Mouse (Mus musculus) MEL (cell line): ENCODE results near the gene Fam43b. TPM values are rescaled to one million over a fixed set of nuclear protein-coding genes. Genes with fewer than 3 reads are reported as not detected.

Source experiments
- DNase-seq: peaks from one replicate; pipeline ENCODE4 v3.0.0; 2011; ENCODE audit warnings: low read depth, low spot score
- H3K27ac ChIP-seq: 2 replicates; pipeline ENCODE4 v1.5.1; 2012; ENCODE audit warnings: low read depth, mild to moderate bottlenecking, control low read depth, low read length, moderate library complexity; ENCODE audit not compliant: control insufficient read depth
- H3K27me3 ChIP-seq, 2 experiments: fragments of 150-350 bp in 1 of 2; sonication (generic) in 1 of 2; 2 replicates each; pipeline ENCODE4 v1.6.1; 2012; ENCODE audit warnings: low read length in 2 of 2, mild to moderate bottlenecking in 2 of 2, improper control_type of control experiment in 1 of 2, moderate library complexity in 1 of 2; ENCODE audit not compliant: insufficient read depth in 2 of 2, control insufficient read depth in 1 of 2
- H3K36me3 ChIP-seq, 2 experiments: 2 replicates each; pipeline ENCODE4 v1.6.1; 2012 to 2014; ENCODE audit warnings: low read length in 2 of 2, improper control_type of control experiment in 1 of 2, inconsistent platforms in 1 of 2, mild to moderate bottlenecking in 1 of 2; ENCODE audit not compliant: insufficient read depth in 2 of 2, control insufficient read depth in 1 of 2
- H3K4me1 ChIP-seq, 2 experiments: fragments of 150-350 bp in 1 of 2; sonication (generic) in 1 of 2; 2 replicates each; pipeline ENCODE4 v1.6.1; 2012; ENCODE audit warnings: low read length in 2 of 2, improper control_type of control experiment in 1 of 2, mild to moderate bottlenecking in 1 of 2; ENCODE audit not compliant: insufficient read depth in 2 of 2, control insufficient read depth in 1 of 2
- H3K4me3 ChIP-seq, 2 experiments: fragments of 150-350 bp in 1 of 2; sonication (generic) in 1 of 2; 2 replicates each; pipeline ENCODE4 v1.5.1; 2012; ENCODE audit warnings: low read depth in 2 of 2, low read length in 2 of 2, mild to moderate bottlenecking in 2 of 2, moderate library complexity in 2 of 2, control low read depth in 1 of 2, improper control_type of control experiment in 1 of 2; ENCODE audit not compliant: control insufficient read depth in 1 of 2, insufficient read depth in 1 of 2
- H3K79me2 ChIP-seq: 2 replicates; pipeline ENCODE4 v1.6.1; 2012; ENCODE audit warnings: mild to moderate bottlenecking, low read length, moderate library complexity; ENCODE audit not compliant: control insufficient read depth, poor library complexity, insufficient read depth
- H3K9ac ChIP-seq: 2 replicates; pipeline ENCODE4 v1.6.1; 2012; ENCODE audit warnings: low read depth, mild to moderate bottlenecking, control low read depth, low read length, moderate library complexity; ENCODE audit not compliant: control insufficient read depth, poor library complexity, severe bottlenecking
- H3K9me3 ChIP-seq: fragments of 150-350 bp; sonication (generic); replicated peaks from 2 replicates; pipeline ENCODE4 v1.6.1; 2012; ENCODE audit warnings: mild to moderate bottlenecking, low read length, improper control_type of control experiment, moderate library complexity; ENCODE audit not compliant: insufficient read depth
- BHLHE40 ChIP-seq: IDR thresholded peaks from 2 replicates; pipeline ENCODE4 v1.6.1; 2012; ENCODE audit warnings: low read depth, mild to moderate bottlenecking, inconsistent platforms, low read length, improper control_type of control experiment, borderline replicate concordance
- CHD2 ChIP-seq: IDR thresholded peaks from 2 replicates; pipeline ENCODE4 v1.6.1; 2011; ENCODE audit warnings: low read length, improper control_type of control experiment
- E2F4 ChIP-seq: IDR thresholded peaks from 2 replicates; pipeline ENCODE4 v1.6.1; 2011; ENCODE audit warnings: low read depth, low read length, improper control_type of control experiment, borderline replicate concordance
- GATA1 ChIP-seq: IDR thresholded peaks from 2 replicates; pipeline ENCODE4 v1.6.1; 2011; ENCODE audit warnings: low read depth, low read length, improper control_type of control experiment
- HCFC1 ChIP-seq: IDR thresholded peaks from 2 replicates; pipeline ENCODE4 v1.6.1; 2012; ENCODE audit warnings: low read depth, mild to moderate bottlenecking, inconsistent platforms, low read length, improper control_type of control experiment, moderate library complexity
- MAFK ChIP-seq: IDR thresholded peaks from 2 replicates; pipeline ENCODE4 v1.6.1; 2011; ENCODE audit warnings: low read depth, mild to moderate bottlenecking, low read length, improper control_type of control experiment, borderline replicate concordance
- MAX ChIP-seq: IDR thresholded peaks from 2 replicates; pipeline ENCODE4 v1.6.1; 2011; ENCODE audit warnings: low read length, improper control_type of control experiment
- MAZ ChIP-seq: IDR thresholded peaks from 2 replicates; pipeline ENCODE4 v1.6.1; 2012; ENCODE audit warnings: low read depth, mild to moderate bottlenecking, inconsistent platforms, low read length, improper control_type of control experiment
- MEF2A ChIP-seq: IDR thresholded peaks from 2 replicates; pipeline ENCODE4 v1.6.1; 2014; ENCODE audit warnings: low read depth, mild to moderate bottlenecking, inconsistent platforms, low read length, improper control_type of control experiment; ENCODE audit not compliant: poor library complexity, insufficient replicate concordance, severe bottlenecking; ENCODE audit errors: extremely low read depth
- POLR2AphosphoS5 ChIP-seq: IDR thresholded peaks from 2 replicates; pipeline ENCODE4 v1.6.1; 2012; ENCODE audit warnings: low read depth, borderline replicate concordance, mild to moderate bottlenecking, inconsistent platforms, low read length, moderate library complexity, mixed read lengths
- RCOR1 ChIP-seq: IDR thresholded peaks from 2 replicates; pipeline ENCODE4 v1.6.1; 2012; ENCODE audit warnings: low read depth, mild to moderate bottlenecking, inconsistent platforms, low read length, improper control_type of control experiment
- SIN3A ChIP-seq: IDR thresholded peaks from 2 replicates; pipeline ENCODE4 v1.6.1; 2012; ENCODE audit warnings: low read length, improper control_type of control experiment, inconsistent platforms
- SMC3 ChIP-seq: IDR thresholded peaks from 2 replicates; pipeline ENCODE4 v1.6.1; 2011; ENCODE audit warnings: low read depth, low read length, improper control_type of control experiment
- TAL1 ChIP-seq: IDR thresholded peaks from 2 replicates; pipeline ENCODE4 v1.6.1; 2012; ENCODE audit warnings: mild to moderate bottlenecking, inconsistent platforms, low read length, moderate library complexity, mixed read lengths
- TCF12 ChIP-seq: IDR thresholded peaks from 2 replicates; pipeline ENCODE4 v1.6.1; 2014; ENCODE audit warnings: low read depth, mild to moderate bottlenecking, inconsistent platforms, low read length, improper control_type of control experiment, moderate library complexity
- UBTF ChIP-seq: IDR thresholded peaks from 2 replicates; pipeline ENCODE4 v1.6.1; 2012; ENCODE audit warnings: low read depth, mild to moderate bottlenecking, inconsistent platforms, low read length, improper control_type of control experiment, moderate library complexity, borderline replicate concordance; ENCODE audit not compliant: insufficient read depth
- USF2 ChIP-seq, 2 experiments: IDR thresholded peaks; 2 replicates each; pipeline ENCODE4 v1.6.1; 2011 to 2012; ENCODE audit warnings: improper control_type of control experiment in 2 of 2, low read length in 2 of 2, borderline replicate concordance in 1 of 2, inconsistent platforms in 1 of 2, low read depth in 1 of 2, mild to moderate bottlenecking in 1 of 2; ENCODE audit not compliant: insufficient read depth in 1 of 2
- ZC3H11A ChIP-seq: IDR thresholded peaks from 2 replicates; pipeline ENCODE4 v1.6.1; 2012; ENCODE audit warnings: low read depth, mild to moderate bottlenecking, inconsistent platforms, low read length, improper control_type of control experiment
- ZMIZ1 ChIP-seq: IDR thresholded peaks from 2 replicates; pipeline ENCODE4 v1.6.1; 2012; ENCODE audit warnings: low read depth, mild to moderate bottlenecking, inconsistent platforms, low read length, improper control_type of control experiment, moderate library complexity
- ZNF384 ChIP-seq: IDR thresholded peaks from 2 replicates; pipeline ENCODE4 v1.6.1; 2012; ENCODE audit warnings: low read depth, mild to moderate bottlenecking, inconsistent platforms, low read length, improper control_type of control experiment
- polyA plus RNA-seq, 2 experiments: library from polyadenylated mRNA; stranded (reverse) in 1 of 2; unstranded in 1 of 2; fragments of >175 nt in 1 of 2; fragments of >200 nt in 1 of 2; gene quantifications; 2 replicates each; pipeline versions ENCODE4 v1.2.1 to v1.2.4; 2012; ENCODE audit warnings: low replicate concordance in 2 of 2, low read depth in 1 of 2; ENCODE audit not compliant: insufficient read length in 2 of 2, insufficient read depth in 1 of 2, missing spikeins in 1 of 2
- total RNA-seq: library from RNA; depleted of rRNA; stranded (reverse); fragments of 300-350 nt; gene quantifications from 2 replicates; pipeline ENCODE4 v1.2.3, GENCODE M21; 2012

Fam43b gene
- total and polyA plus RNA-seq, 3 experiments, result not detected

- no peak overlapping the region for H3K27ac ChIP-seq
- no peak for DNase-seq
- H3K4me1 ChIP-seq, result peaks cover 0 to 8% of the 10 kb centered on the region in 2 experiments; a peak in 1 of 4 replicates
- H3K9me3 ChIP-seq, result no peaks in the 10 kb centered on the region
- H3K9ac ChIP-seq, result no peak overlapping the region
- H3K36me3 ChIP-seq, result peaks cover 0 to 3% of the 10 kb centered on the region in 2 experiments; a peak in 2 of 4 replicates
- TF ChIP-seq TCF12, result no peak
- no peak for TF ChIP-seq UBTF
- no peak for TF ChIP-seq MEF2A
- TF ChIP-seq ZMIZ1, result no peak
- TF ChIP-seq CHD2, result no peak
- TF ChIP-seq SIN3A, result no peak
- no peak for TF ChIP-seq GATA1
- TF ChIP-seq MAX, result no peak
- no peak for TF ChIP-seq MAFK
- no peak for TF ChIP-seq SMC3
- TF ChIP-seq ZC3H11A, result no peak
- no peak for TF ChIP-seq BHLHE40
- TF ChIP-seq POLR2AphosphoS5, result no peak
- TF ChIP-seq E2F4, result no peak
- no peak for TF ChIP-seq TAL1
- TF ChIP-seq USF2 (IDR thresholded peaks at IDR 0.05; ENCODE audit: borderline replicate concordance in 1 of 2, insufficient read depth in 1 of 2, low read depth in 1 of 2, low read length in 2 of 2), result no peak
- no peak for TF ChIP-seq HCFC1
- TF ChIP-seq RCOR1, result no peak
- TF ChIP-seq ZNF384, result no peak
- no peak for TF ChIP-seq MAZ
- no peaks in the 10 kb centered on the region for H3K27me3 ChIP-seq
- H3K4me3 ChIP-seq, result no peak overlapping the region
- no peaks in the 10 kb centered on the region for H3K79me2 ChIP-seq
Measured at GRCm38 (mm10) chr4:138370996-138371516, 25.3 kb downstream of the Fam43b start.
